Mouse (Mus musculus) CH12.LX (cell line): ENCODE results near the gene E330009J07Rik.

Experiments used
- CTCF ChIP-seq, 2 experiments: IDR thresholded peaks in 1 of 2; conservative IDR thresholded peaks in 1 of 2; 2 replicates each; pipeline ENCODE4 v1.5.1; 2011 to 2012; ENCODE audit warnings: low read depth in 2 of 2, low read length in 2 of 2, improper control_type of control experiment in 1 of 2, inconsistent platforms in 1 of 2, mild to moderate bottlenecking in 1 of 2, moderate library complexity in 1 of 2
- POLR2A ChIP-seq: IDR thresholded peaks from 2 replicates; pipeline ENCODE4 v1.6.1; 2011; ENCODE audit warnings: low read depth, mild to moderate bottlenecking, improper control_type of control experiment, low read length

DNA sequence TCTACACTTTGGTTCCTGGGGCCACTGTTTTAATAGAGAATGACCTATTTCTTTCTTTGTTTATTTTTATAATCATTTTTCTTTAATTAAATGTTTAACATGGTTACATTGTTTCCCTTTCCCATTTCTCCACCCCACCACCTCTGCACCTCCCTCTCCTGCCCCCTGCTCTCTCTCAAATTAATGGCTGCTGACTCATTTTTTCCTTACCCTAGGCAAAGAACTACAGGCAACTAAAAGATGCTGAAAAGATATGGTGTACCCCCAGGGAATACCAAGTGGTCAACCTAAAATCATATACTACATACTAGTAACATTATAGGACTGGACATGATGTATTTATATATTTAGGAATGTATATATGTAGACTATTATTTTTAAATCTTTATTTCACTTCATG is 12.7 kb upstream of the E330009J07Rik start:
- TF ChIP-seq POLR2A (no peak), CTCF (conservative IDR thresholded peaks at IDR 0.05 in 1 of 2, IDR thresholded peaks at IDR 0.05 in 1 of 2; ENCODE audit: low read depth in 2 of 2, low read length in 2 of 2) (no peak)
